Mouse (Mus musculus) MEL (cell line): ENCODE measurements around the gene Resp18. TPM values are rescaled to one million over a fixed set of nuclear protein-coding genes. Genes with fewer than 3 reads are reported as not detected.

Experiments
- DNase-seq: peaks from one replicate; pipeline ENCODE4 v3.0.0; 2011; ENCODE audit warnings: low read depth, low spot score
- H3K27ac ChIP-seq: 2 replicates; pipeline ENCODE4 v1.5.1; 2012; ENCODE audit warnings: low read depth, mild to moderate bottlenecking, control low read depth, low read length, moderate library complexity; ENCODE audit not compliant: control insufficient read depth
- H3K27me3 ChIP-seq, 2 experiments: fragments of 150-350 bp in 1 of 2; sonication (generic) in 1 of 2; 2 replicates each; pipeline ENCODE4 v1.6.1; 2012; ENCODE audit warnings: low read length in 2 of 2, mild to moderate bottlenecking in 2 of 2, improper control_type of control experiment in 1 of 2, moderate library complexity in 1 of 2; ENCODE audit not compliant: insufficient read depth in 2 of 2, control insufficient read depth in 1 of 2
- H3K36me3 ChIP-seq, 2 experiments: 2 replicates each; pipeline ENCODE4 v1.6.1; 2012 to 2014; ENCODE audit warnings: low read length in 2 of 2, improper control_type of control experiment in 1 of 2, inconsistent platforms in 1 of 2, mild to moderate bottlenecking in 1 of 2; ENCODE audit not compliant: insufficient read depth in 2 of 2, control insufficient read depth in 1 of 2
- H3K4me1 ChIP-seq, 2 experiments: fragments of 150-350 bp in 1 of 2; sonication (generic) in 1 of 2; 2 replicates each; pipeline ENCODE4 v1.6.1; 2012; ENCODE audit warnings: low read length in 2 of 2, improper control_type of control experiment in 1 of 2, mild to moderate bottlenecking in 1 of 2; ENCODE audit not compliant: insufficient read depth in 2 of 2, control insufficient read depth in 1 of 2
- H3K4me3 ChIP-seq, 2 experiments: fragments of 150-350 bp in 1 of 2; sonication (generic) in 1 of 2; 2 replicates each; pipeline ENCODE4 v1.5.1; 2012; ENCODE audit warnings: low read depth in 2 of 2, low read length in 2 of 2, mild to moderate bottlenecking in 2 of 2, moderate library complexity in 2 of 2, control low read depth in 1 of 2, improper control_type of control experiment in 1 of 2; ENCODE audit not compliant: control insufficient read depth in 1 of 2, insufficient read depth in 1 of 2
- H3K79me2 ChIP-seq: 2 replicates; pipeline ENCODE4 v1.6.1; 2012; ENCODE audit warnings: mild to moderate bottlenecking, low read length, moderate library complexity; ENCODE audit not compliant: control insufficient read depth, poor library complexity, insufficient read depth
- H3K9ac ChIP-seq: 2 replicates; pipeline ENCODE4 v1.6.1; 2012; ENCODE audit warnings: low read depth, mild to moderate bottlenecking, control low read depth, low read length, moderate library complexity; ENCODE audit not compliant: control insufficient read depth, poor library complexity, severe bottlenecking
- H3K9me3 ChIP-seq: fragments of 150-350 bp; sonication (generic); replicated peaks from 2 replicates; pipeline ENCODE4 v1.6.1; 2012; ENCODE audit warnings: mild to moderate bottlenecking, low read length, improper control_type of control experiment, moderate library complexity; ENCODE audit not compliant: insufficient read depth
- CHD1 ChIP-seq: IDR thresholded peaks from 2 replicates; pipeline ENCODE4 v1.6.1; 2012; ENCODE audit warnings: low read depth, mild to moderate bottlenecking, inconsistent platforms, low read length, improper control_type of control experiment
- CTCF ChIP-seq, 3 experiments: IDR thresholded peaks in 2 of 3; conservative IDR thresholded peaks in 1 of 3; 2 replicates each; pipeline ENCODE4 v1.5.1; 2011 to 2012; ENCODE audit warnings: low read length in 3 of 3, low read depth in 2 of 3, mild to moderate bottlenecking in 2 of 3, improper control_type of control experiment in 1 of 3, inconsistent platforms in 1 of 3, mixed read lengths in 1 of 3, moderate library complexity in 1 of 3; ENCODE audit not compliant: control insufficient read depth in 1 of 3, insufficient read depth in 1 of 3, poor library complexity in 1 of 3, severe bottlenecking in 1 of 3
- E2F4 ChIP-seq: IDR thresholded peaks from 2 replicates; pipeline ENCODE4 v1.6.1; 2011; ENCODE audit warnings: low read depth, low read length, improper control_type of control experiment, borderline replicate concordance
- EP300 ChIP-seq, 2 experiments: IDR thresholded peaks; 2 replicates each; pipeline ENCODE4 v1.6.1; 2011; ENCODE audit warnings: improper control_type of control experiment in 2 of 2, low read length in 2 of 2, low read depth in 1 of 2, mild to moderate bottlenecking in 1 of 2
- GABPA ChIP-seq: IDR thresholded peaks from 2 replicates; pipeline ENCODE4 v1.6.1; 2012; ENCODE audit warnings: low read depth, mild to moderate bottlenecking, inconsistent platforms, low read length, improper control_type of control experiment, moderate library complexity
- HCFC1 ChIP-seq: IDR thresholded peaks from 2 replicates; pipeline ENCODE4 v1.6.1; 2012; ENCODE audit warnings: low read depth, mild to moderate bottlenecking, inconsistent platforms, low read length, improper control_type of control experiment, moderate library complexity
- MAX ChIP-seq: IDR thresholded peaks from 2 replicates; pipeline ENCODE4 v1.6.1; 2011; ENCODE audit warnings: low read length, improper control_type of control experiment
- MEF2A ChIP-seq: IDR thresholded peaks from 2 replicates; pipeline ENCODE4 v1.6.1; 2014; ENCODE audit warnings: low read depth, mild to moderate bottlenecking, inconsistent platforms, low read length, improper control_type of control experiment; ENCODE audit not compliant: poor library complexity, insufficient replicate concordance, severe bottlenecking; ENCODE audit errors: extremely low read depth
- MYC ChIP-seq: IDR thresholded peaks from 2 replicates; pipeline ENCODE4 v1.6.1; 2011; ENCODE audit warnings: low read depth, mild to moderate bottlenecking, low read length, improper control_type of control experiment, moderate library complexity
- POLR2A ChIP-seq, 2 experiments: IDR thresholded peaks; 2 replicates each; pipeline ENCODE4 v1.6.1; 2011 to 2012; ENCODE audit warnings: low read length in 2 of 2, mild to moderate bottlenecking in 2 of 2, control low read depth in 1 of 2, improper control_type of control experiment in 1 of 2, low read depth in 1 of 2, moderate library complexity in 1 of 2; ENCODE audit not compliant: control insufficient read depth in 1 of 2, insufficient read depth in 1 of 2, poor library complexity in 1 of 2
- RCOR1 ChIP-seq: IDR thresholded peaks from 2 replicates; pipeline ENCODE4 v1.6.1; 2012; ENCODE audit warnings: low read depth, mild to moderate bottlenecking, inconsistent platforms, low read length, improper control_type of control experiment
- ZMIZ1 ChIP-seq: IDR thresholded peaks from 2 replicates; pipeline ENCODE4 v1.6.1; 2012; ENCODE audit warnings: low read depth, mild to moderate bottlenecking, inconsistent platforms, low read length, improper control_type of control experiment, moderate library complexity
- polyA plus RNA-seq, 2 experiments: library from polyadenylated mRNA; stranded (reverse) in 1 of 2; unstranded in 1 of 2; fragments of >175 nt in 1 of 2; fragments of >200 nt in 1 of 2; gene quantifications; 2 replicates each; pipeline versions ENCODE4 v1.2.1 to v1.2.4; 2012; ENCODE audit warnings: low replicate concordance in 2 of 2, low read depth in 1 of 2; ENCODE audit not compliant: insufficient read length in 2 of 2, insufficient read depth in 1 of 2, missing spikeins in 1 of 2
- total RNA-seq: library from RNA; depleted of rRNA; stranded (reverse); fragments of 300-350 nt; gene quantifications from 2 replicates; pipeline ENCODE4 v1.2.3, GENCODE M21; 2012

Resp18 gene
- total and polyA plus RNA-seq, 3 experiments = not detected

DNA sequence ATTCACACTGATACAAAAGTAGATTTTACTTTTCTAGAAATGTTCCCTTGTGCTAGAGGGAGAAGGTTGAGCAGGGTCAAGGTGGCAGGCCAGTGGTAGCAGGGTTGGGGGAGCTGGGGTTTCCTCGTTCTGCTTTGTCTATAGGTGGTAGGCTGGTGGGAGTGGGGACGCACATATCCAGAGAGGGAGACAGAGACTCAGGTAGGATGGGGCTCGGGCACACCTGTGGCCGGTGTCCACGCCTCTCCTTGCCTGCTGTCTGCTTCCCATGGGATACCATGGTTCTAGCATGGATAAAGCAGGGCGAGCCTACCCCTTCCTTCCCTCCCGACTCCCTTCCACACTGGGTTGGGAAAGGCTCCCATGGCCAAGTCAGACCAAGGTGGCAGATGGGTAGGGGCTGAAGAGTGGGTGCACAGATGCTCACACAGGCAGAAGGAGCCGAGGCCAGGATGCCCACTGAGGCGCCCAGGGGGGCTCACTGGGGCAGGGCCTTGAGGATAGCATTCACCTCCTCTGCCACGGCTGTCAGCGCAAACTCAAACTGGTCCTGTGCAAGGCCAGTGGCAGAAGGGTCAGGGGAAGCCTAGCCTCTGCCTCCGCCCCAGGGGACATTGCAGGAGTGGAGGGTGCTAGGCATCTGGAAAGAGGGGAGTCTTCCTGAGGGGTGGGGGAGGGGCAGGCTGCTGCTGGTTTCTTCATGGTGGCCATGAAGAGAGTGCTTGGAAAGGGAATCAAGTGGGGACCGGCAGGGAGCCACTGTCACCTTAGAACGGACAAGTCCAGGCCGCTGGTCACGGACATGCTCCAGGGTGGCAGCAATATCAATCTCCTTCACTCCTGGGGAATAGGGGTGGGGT lies 30.9 kb downstream of the Resp18 start:
- H3K27ac ChIP-seq = no peak overlapping the region
- H3K27me3 ChIP-seq = no peaks in the 10 kb centered on the region
- no peak overlapping the region for H3K9ac ChIP-seq
- no peaks in the 10 kb centered on the region for H3K36me3 ChIP-seq
- H3K9me3 ChIP-seq = no peaks in the 10 kb centered on the region
- H3K79me2 ChIP-seq = no peaks in the 10 kb centered on the region
- no peak overlapping the region for H3K4me3 ChIP-seq
- TF ChIP-seq ZMIZ1 = no peak
- no peak for TF ChIP-seq MYC
- no peak for TF ChIP-seq CHD1
- no peak for TF ChIP-seq RCOR1
- TF ChIP-seq GABPA = no peak
- TF ChIP-seq MEF2A = no peak
- no peak for DNase-seq
- H3K4me1 ChIP-seq = no peaks in the 10 kb centered on the region; a peak in 1 of 4 replicates

DNA sequence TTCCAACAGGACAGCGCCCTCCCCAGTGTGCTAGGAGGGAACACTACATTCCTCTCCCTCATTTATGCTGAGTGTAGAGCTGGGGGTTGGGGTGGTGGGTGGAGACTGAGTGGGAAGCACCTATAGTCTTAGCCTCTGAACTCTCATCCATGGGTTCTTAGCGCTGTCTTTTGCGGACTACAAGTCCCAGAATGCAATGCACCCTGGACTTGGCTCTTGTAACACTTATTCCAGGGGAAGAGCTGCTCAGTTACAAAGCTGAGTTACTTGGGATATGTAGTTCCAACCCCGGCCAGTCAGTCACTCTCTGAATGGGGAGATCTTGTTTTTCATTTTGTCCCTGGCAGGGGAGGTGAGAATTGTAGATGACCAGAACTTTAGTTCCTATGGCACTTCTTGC lies 33.4 kb downstream of the Resp18 start:
- Histone ChIP-seq H3K4me1 (no peaks in the 10 kb centered on the region), H3K9me3 (no peaks in the 10 kb centered on the region), H3K27me3 (no peaks in the 10 kb centered on the region), H3K79me2 (no peaks in the 10 kb centered on the region), H3K27ac (no peak overlapping the region), H3K4me3 (no peak overlapping the region), H3K36me3 (no peaks in the 10 kb centered on the region), H3K9ac (no peak overlapping the region)
- TF ChIP-seq MEF2A (no peak), E2F4 (no peak), MAX (no peak), CTCF (IDR thresholded peaks at IDR 0.05 in 2 of 3, conservative IDR thresholded peaks at IDR 0.05 in 1 of 3; ENCODE audit: control insufficient read depth in 1 of 3, insufficient read depth in 1 of 3, low read depth in 2 of 3, low read length in 3 of 3, poor library complexity in 1 of 3, severe bottlenecking in 1 of 3) (no peak), HCFC1 (peak; percentile 93), POLR2A (IDR thresholded peaks at IDR 0.05; ENCODE audit: control insufficient read depth in 1 of 2, insufficient read depth in 1 of 2, low read depth in 1 of 2, low read length in 2 of 2, poor library complexity in 1 of 2) (no peak), EP300 (IDR thresholded peaks at IDR 0.05; ENCODE audit: low read depth in 1 of 2, low read length in 2 of 2) (no peak), CHD1 (no peak)
- DNase-seq = peak; percentile 72
